Mouse (Mus musculus) gastrocnemius, postnatal 25 days (tissue): Measurements from ENCODE around the gene Sec16b. TPM values are rescaled to one million over a fixed set of nuclear protein-coding genes. Genes with fewer than 3 reads are reported as not detected.
A peak's percentile ranks its signal among the peaks of the same experiment; 100 is the strongest.

Source experiments
- DNase-seq: peaks from one replicate; pipeline ENCODE4 v3.0.0; 2022
- total RNA-seq, 2 experiments: library from RNA; stranded (reverse); gene quantifications; 1 replicate in 1 of 2; 2 replicates in 1 of 2; pipeline ENCODE4 v1.2.3; 2021

Gene Sec16b
- total RNA-seq, 2 experiments from 2014 or later = 1.2 to 1.8 TPM

- DNase-seq = no peak
These were observed 51.6 kb downstream of the Sec16b start for GRCm38 (mm10) chr1:157558145-157558544.

GRCm38 (mm10) chr1:157559986-157560385 is 53.5 kb downstream of the Sec16b start:
- no peak for DNase-seq

- DNase-seq = no peak
These were observed 54.3 kb downstream of the Sec16b start for GRCm38 (mm10) chr1:157560654-157561386.

GRCm38 (mm10) chr1:157567819-157568218 is 61.3 kb downstream of the Sec16b start:
- DNase-seq = no peak

GRCm38 (mm10) chr1:157569263-157570090 is 62.9 kb downstream of the Sec16b start:
- DNase-seq = no peak

- DNase-seq = no peak
These were observed 68.8 kb downstream of the Sec16b start for GRCm38 (mm10) chr1:157575316-157575715.

GRCm38 (mm10) chr1:157578336-157578735 is 71.8 kb downstream of the Sec16b start:
- no peak for DNase-seq

- peak; percentile 18 for DNase-seq
These were observed 80.0 kb downstream of the Sec16b start for GRCm38 (mm10) chr1:157586556-157586955.

GRCm38 (mm10) chr1:157592039-157592438 is 85.5 kb downstream of the Sec16b start:
- no peak for DNase-seq

- DNase-seq = no peak
These were observed 88.0 kb downstream of the Sec16b start for GRCm38 (mm10) chr1:157594561-157594960.

- DNase-seq = no peak
These were observed 88.6 kb downstream of the Sec16b start for GRCm38 (mm10) chr1:157595165-157595564.

- no peak for DNase-seq
These were observed 98.0 kb downstream of the Sec16b start for GRCm38 (mm10) chr1:157604513-157604912.

Other genes starting within 250 kb of the Sec16b start
- 1 to 10 TPM; 8.6 TPM for gene Rasal2, start 94.1 kb upstream of the Sec16b start, total RNA-seq
- 1 to 10 TPM; 1.2 to 1.4 TPM for gene Cryzl2, start 48.2 kb upstream of the Sec16b start, total RNA-seq